ENCODE assay signal across 9 mouse cellular contexts in genomic region chr19:3665510-3665909, GRCm38 (mm10). TPM values are rescaled to one million over a fixed set of nuclear protein-coding genes. Genes with fewer than 3 reads are reported as not detected.
DNase-seq lines count a peak whose midpoint lies in the region; ATAC-seq and TF ChIP-seq lines count a peak whose summit lies in the region.
"Had no signal": no experiment of that assay in that cellular context is flagged by ENCODE, and none has a peak within 500 bp of the region (broad histone marks: within the 10 kb centered on the region; RNA-seq: fewer than 3 reads in every experiment).

No protein-coding gene starts in this region.

- no peak for ATAC-seq in cerebellum, adult (ENCODE audit: insufficient number of reproducible peaks, low FRiP score, low TSS enrichment)

- H3K27me3 ChIP-seq in splenic B cell, adult 2 months (ENCODE audit: control insufficient read depth, insufficient read depth, low read length, poor library complexity, severe bottlenecking), result no peaks in the 10 kb centered on the region

- no peak for TF ChIP-seq POLR2A in embryonic fibroblast, embryonic 13.5 days (IDR thresholded peaks at IDR 0.05; ENCODE audit: low read depth, low read length)

- H3K4me3 ChIP-seq in layer of hippocampus, adult 2 months, result no peak overlapping the region
- H3K4me3 ChIP-seq in embryonic fibroblast, embryonic 13.5 days (ENCODE audit: insufficient read depth, low read length), result no peak overlapping the region

- H3K27ac ChIP-seq in layer of hippocampus, adult 2 months, result peak overlapping the region; percentile 49; the same call in 1 of the 2 replicates
- peak overlapping the region; percentile 29; the same call in 1 of the 2 replicates for H3K27ac ChIP-seq in embryonic fibroblast, embryonic 13.5 days (ENCODE audit: insufficient read depth, low read length)

- peaks cover 9% of the 10 kb centered on the region for H3K4me1 ChIP-seq in embryonic fibroblast, embryonic 13.5 days (ENCODE audit: control insufficient read depth, insufficient read depth, low read length)

- no peak for DNase-seq in layer of hippocampus, adult 2 months (ENCODE audit: low spot score in 2 of 2)
- DNase-seq in layer of hippocampus, adult 11-12 months (ENCODE audit: low spot score), result no peak
- peak; percentile 64 to 65 for DNase-seq in kidney, postnatal 25 days
- DNase-seq in splenic B cell, adult 2 months (ENCODE audit: low read depth, low spot score), result peak; percentile 13
- DNase-seq in layer of hippocampus, adult 8-10 months (ENCODE audit: low spot score in 2 of 2), result no peak
- DNase-seq in layer of hippocampus, postnatal 25 days (ENCODE audit: extremely low spot score in 1 of 2, low spot score in 1 of 2), result no peak
- DNase-seq: cerebellum, postnatal 25 days had no signal

- H3K36me3 ChIP-seq in splenic B cell, adult 2 months (ENCODE audit: control insufficient read depth, insufficient read depth, low read length, poor library complexity, severe bottlenecking), result no peaks in the 10 kb centered on the region

- no peak for TF ChIP-seq CTCF in layer of hippocampus, adult 2 months (conservative IDR thresholded peaks at IDR 0.05)
- no peak for TF ChIP-seq CTCF in embryonic fibroblast, embryonic 13.5 days (IDR thresholded peaks at IDR 0.05; ENCODE audit: borderline replicate concordance, insufficient read depth, low read length)

RNA-seq across cellular contexts. Expression of gene Lrp5, which starts 20.9 kb away (rescaled TPM):
- 10 to 100 TPM in 1 of 2 experiments, 1 to 10 TPM in 1; 9.4 to 10.0 TPM for total RNA-seq in layer of hippocampus, adult 2 months (2021)
- polyA plus RNA-seq in embryonic fibroblast, embryonic 13.5 days (2011; ENCODE audit: insufficient read length, low read depth, missing spikeins), result 32.0 and 32.7 TPM in 2 replicates
- 10 to 100 TPM in 2 of 4 experiments, 1 to 10 TPM in 2; 8.6 to 14.0 (median 10.9) TPM for total RNA-seq in layer of hippocampus, adult 8-10 months (2022)
- total RNA-seq in layer of hippocampus, postnatal 25 days (2021), result 10 to 100 TPM; 10.3 to 10.9 TPM

RNA-seq across cellular contexts. Expression of gene 1810055G02Rik, which starts 42.6 kb away (rescaled TPM):
- 10 to 100 TPM; 23.3 to 27.2 TPM for total RNA-seq in layer of hippocampus, adult 2 months (2021)
- 53.5 and 57.9 TPM in 2 replicates for polyA plus RNA-seq in embryonic fibroblast, embryonic 13.5 days (2011; ENCODE audit: insufficient read length, low read depth, missing spikeins)
- total RNA-seq in layer of hippocampus, adult 8-10 months (2022), result 10 to 100 TPM; 19.0 to 29.6 (median 24.1) TPM
- total RNA-seq in layer of hippocampus, postnatal 25 days (2021), result 10 to 100 TPM; 28.3 to 28.6 TPM

Comparison
In these comparisons a context has a peak if more than half of its experiments do, and no peak if none do; other contexts are left out.
1. DNase-seq: peak in kidney, postnatal 25 days (2 of 2) and splenic B cell, adult 2 months (single experiment); none in layer of hippocampus, adult 2 months (0 of 2), layer of hippocampus, adult 11-12 months (single experiment), layer of hippocampus, adult 8-10 months (0 of 2) and layer of hippocampus, postnatal 25 days (0 of 2).